Comparison of ENCODE assay signal across 8 mouse cellular contexts in the genomic region with DNA sequence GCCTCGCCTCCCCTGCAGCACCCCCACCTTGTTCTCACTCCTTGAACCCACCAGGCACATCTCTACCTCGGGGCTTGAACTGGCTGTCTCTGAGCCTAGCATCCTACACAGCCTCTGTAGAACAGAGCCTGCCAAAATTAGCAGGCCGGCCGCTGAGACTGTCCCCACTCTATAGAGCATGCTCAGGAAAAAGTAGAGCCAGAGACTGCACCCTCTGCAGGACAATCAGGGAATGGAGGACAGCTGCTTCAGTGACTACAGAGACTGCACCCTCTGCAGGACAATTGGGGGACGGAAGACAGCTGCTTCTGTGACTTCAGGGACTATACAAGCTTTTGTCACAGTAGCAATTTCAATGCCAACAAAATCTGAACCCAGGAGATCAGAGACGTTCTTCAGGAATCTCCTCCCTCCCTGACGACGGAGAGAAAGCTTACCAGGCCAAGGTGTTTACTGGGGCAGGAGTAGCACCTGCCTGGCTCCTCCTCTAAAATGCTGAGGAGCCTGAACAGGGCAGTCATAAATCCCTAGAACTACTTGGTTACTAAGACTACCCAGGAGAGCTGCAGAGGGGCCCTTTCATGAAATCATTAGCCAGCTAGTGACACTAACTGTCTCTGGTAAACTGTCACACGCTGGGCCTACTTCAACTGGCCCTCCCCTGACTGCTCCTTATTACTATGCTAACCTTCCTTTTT. TPM values are rescaled to one million over a fixed set of nuclear protein-coding genes. Genes with fewer than 3 reads are reported as not detected.
DNase-seq lines count a peak whose midpoint lies in the region; ATAC-seq and TF ChIP-seq lines count a peak whose summit lies in the region.

No protein-coding gene starts in this region.

- no peaks in the 10 kb centered on the region for H3K27me3 ChIP-seq in heart, embryonic 15.5 days
- H3K27me3 ChIP-seq in liver, embryonic 12.5 days (replicated peaks) = no peaks in the 10 kb centered on the region
- H3K27me3 ChIP-seq in neural tube, embryonic 11.5 days (ENCODE audit: control insufficient read depth, insufficient read depth, low read length) = no peaks in the 10 kb centered on the region
- H3K27me3 ChIP-seq in stomach, embryonic 16.5 days (ENCODE audit: control insufficient read depth, insufficient read depth, low read length) = no peaks in the 10 kb centered on the region

- H3K4me2 ChIP-seq in heart, embryonic 15.5 days = no peak overlapping the region
- no peak overlapping the region for H3K4me2 ChIP-seq in liver, embryonic 12.5 days
- no peak overlapping the region for H3K4me2 ChIP-seq in neural tube, embryonic 11.5 days (ENCODE audit: low read depth)
- no peak overlapping the region for H3K4me2 ChIP-seq in stomach, embryonic 16.5 days (ENCODE audit: low read depth, low read length)

- H3K9me3 ChIP-seq in heart, embryonic 15.5 days (replicated peaks) = no peaks in the 10 kb centered on the region
- H3K9me3 ChIP-seq in liver, embryonic 12.5 days (replicated peaks) = peaks cover 8% of the 10 kb centered on the region
- no peaks in the 10 kb centered on the region for H3K9me3 ChIP-seq in neural tube, embryonic 11.5 days (ENCODE audit: control insufficient read depth, low read length)
- H3K9me3 ChIP-seq in stomach, embryonic 16.5 days (replicated peaks; ENCODE audit: control insufficient read depth, low read length) = peaks cover 5% of the 10 kb centered on the region

- no peak overlapping the region for H3K9ac ChIP-seq in heart, embryonic 15.5 days
- H3K9ac ChIP-seq in liver, embryonic 12.5 days = no peak overlapping the region
- H3K9ac ChIP-seq in neural tube, embryonic 11.5 days (ENCODE audit: low read length) = no peak overlapping the region
- H3K9ac ChIP-seq in stomach, embryonic 16.5 days (ENCODE audit: low read length) = 0 out of 2 replicates have a peak overlapping the region, but pooled peaks have one; percentile 0

- H3K27ac ChIP-seq in bone marrow macrophage, adult 2 months (ENCODE audit: insufficient read depth, low read depth, low read length) = no peak overlapping the region
- no peak overlapping the region for H3K27ac ChIP-seq in heart, embryonic 15.5 days
- no peak overlapping the region for H3K27ac ChIP-seq in liver, embryonic 12.5 days
- H3K27ac ChIP-seq in neural tube, embryonic 11.5 days (ENCODE audit: low read depth, low read length) = no peak overlapping the region
- H3K27ac ChIP-seq in stomach, embryonic 16.5 days (ENCODE audit: low read length) = no peak overlapping the region

- no peak overlapping the region for H3K4me3 ChIP-seq in bone marrow macrophage, adult 2 months (ENCODE audit: insufficient read depth, low read length)
- no peak overlapping the region for H3K4me3 ChIP-seq in heart, embryonic 15.5 days
- H3K4me3 ChIP-seq in liver, embryonic 12.5 days = no peak overlapping the region
- H3K4me3 ChIP-seq in neural tube, embryonic 11.5 days (ENCODE audit: low read depth, low read length) = no peak overlapping the region
- no peak overlapping the region for H3K4me3 ChIP-seq in stomach, embryonic 16.5 days (replicated peaks; ENCODE audit: low read length)

- WGBS in heart, embryonic 15.5 days = 34% methylated on average over 9 of the region's 9 CpGs
- 49% methylated on average over 9 of the region's 9 CpGs for WGBS in liver, embryonic 12.5 days (ENCODE audit: insufficient replicate concordance)
- 26% methylated on average over 9 of the region's 9 CpGs for WGBS in neural tube, embryonic 11.5 days
- 38% methylated on average over 9 of the region's 9 CpGs for WGBS in stomach, embryonic 16.5 days

- peaks cover 23% of the 10 kb centered on the region for H3K36me3 ChIP-seq in heart, embryonic 15.5 days
- peaks cover 62% of the 10 kb centered on the region for H3K36me3 ChIP-seq in liver, embryonic 12.5 days
- peaks cover 13% of the 10 kb centered on the region; the same call in 1 of the 2 replicates for H3K36me3 ChIP-seq in neural tube, embryonic 11.5 days (ENCODE audit: control insufficient read depth, insufficient read depth, low read length)
- H3K36me3 ChIP-seq in stomach, embryonic 16.5 days (ENCODE audit: control insufficient read depth, insufficient read depth, low read length) = peaks cover 17% of the 10 kb centered on the region

- peak; percentile 50; the same call in 1 of the 2 replicates for TF ChIP-seq CTCF in bone marrow macrophage, adult 2 months (IDR thresholded peaks at IDR 0.05; ENCODE audit: low read depth, low read length)

- no peak for TF ChIP-seq POLR2A in bone marrow macrophage, adult 2 months (IDR thresholded peaks at IDR 0.05; ENCODE audit: borderline replicate concordance, low read depth, low read length)

- DNase-seq in B cell, adult 2 months = peak; percentile 49 to 59
- DNase-seq in kidney, postnatal 14 days = peak; percentile 78
- DNase-seq in neural tube, embryonic 11.5 days (ENCODE audit: low spot score) = peak; percentile 80

- 0 out of 2 replicates have a peak, but pooled peaks have one; percentile 36 for ATAC-seq in erythroblast, adult 5-6 weeks (replicated peaks; ENCODE audit: low FRiP score, poor library complexity, severe bottlenecking)
- ATAC-seq in heart, embryonic 15.5 days (replicated peaks; ENCODE audit: insufficient number of reproducible peaks, insufficient read depth, low FRiP score, low read depth) = peak; percentile 80
- ATAC-seq in liver, embryonic 12.5 days = peak; percentile 46
- peak; percentile 55; the same call in 1 of the 2 replicates for ATAC-seq in neural tube, embryonic 11.5 days (ENCODE audit: insufficient read depth, low FRiP score, low TSS enrichment)
- ATAC-seq in stomach, embryonic 16.5 days (ENCODE audit: insufficient read depth, low FRiP score) = peak; percentile 60; the same call in 1 of the 2 replicates

- H3K4me1 ChIP-seq in bone marrow macrophage, adult 2 months (ENCODE audit: control insufficient read depth, insufficient read depth, low read length) = peaks cover 8% of the 10 kb centered on the region
- H3K4me1 ChIP-seq in heart, embryonic 15.5 days (replicated peaks) = peaks cover 5% of the 10 kb centered on the region
- peaks cover 17% of the 10 kb centered on the region; the same call in 1 of the 2 replicates for H3K4me1 ChIP-seq in liver, embryonic 12.5 days
- H3K4me1 ChIP-seq in neural tube, embryonic 11.5 days (ENCODE audit: control insufficient read depth, insufficient read depth, low read length) = no peaks in the 10 kb centered on the region
- H3K4me1 ChIP-seq in stomach, embryonic 16.5 days (ENCODE audit: control insufficient read depth, insufficient read depth, low read length) = peaks cover 20% of the 10 kb centered on the region; the same call in 1 of the 2 replicates

RNA-seq across cellular contexts. Expression of gene Spdef, which starts 33.0 kb away (rescaled TPM):
- polyA plus RNA-seq in bone marrow macrophage, adult 2 months (2012; ENCODE audit: insufficient read depth, insufficient read length, missing spikeins) = not detected in 2 replicates
- not detected in 2 replicates for total RNA-seq in erythroblast, adult 5-6 weeks (2015; ENCODE audit: low replicate concordance)
- not detected in 2 replicates for total RNA-seq in erythroblast, adult 5-6 weeks (2017; ENCODE audit: low replicate concordance)
- 0.25 and 0.28 TPM in 2 replicates for polyA plus RNA-seq in heart, embryonic 15.5 days (2015; fragmentation: Nextera tagmentation; extraction: Ambion mirVana)
- not detected in 2 replicates for polyA plus RNA-seq in liver, embryonic 12.5 days (2016; fragmentation: Nextera tagmentation; extraction: Ambion mirVana)
- polyA plus RNA-seq in neural tube, embryonic 11.5 days (2014; fragmentation: Nextera tagmentation; extraction: Ambion mirVana) = not detected in 2 replicates
- 22.5 and 28.4 TPM in 2 replicates for polyA plus RNA-seq in stomach, embryonic 16.5 days (2015; fragmentation: Nextera tagmentation; extraction: Ambion mirVana)

RNA-seq across cellular contexts. Expression of gene D17Wsu92e, which starts 58.7 kb away (rescaled TPM):
- 75.8 and 81.8 TPM in 2 replicates for polyA plus RNA-seq in bone marrow macrophage, adult 2 months (2012; ENCODE audit: insufficient read depth, insufficient read length, missing spikeins)
- total RNA-seq in erythroblast, adult 5-6 weeks (2015; ENCODE audit: low replicate concordance) = 63.8 and 80.7 TPM in 2 replicates
- total RNA-seq in erythroblast, adult 5-6 weeks (2017; ENCODE audit: low replicate concordance) = 193 and 216 TPM in 2 replicates
- 11.9 and 14.1 TPM in 2 replicates for polyA plus RNA-seq in heart, embryonic 15.5 days (2015; fragmentation: Nextera tagmentation; extraction: Ambion mirVana)
- 17.1 and 19.5 TPM in 2 replicates for polyA plus RNA-seq in liver, embryonic 12.5 days (2016; fragmentation: Nextera tagmentation; extraction: Ambion mirVana)
- 12.6 and 14.1 TPM in 2 replicates for polyA plus RNA-seq in neural tube, embryonic 11.5 days (2014; fragmentation: Nextera tagmentation; extraction: Ambion mirVana)
- 21.2 and 23.3 TPM in 2 replicates for polyA plus RNA-seq in stomach, embryonic 16.5 days (2015; fragmentation: Nextera tagmentation; extraction: Ambion mirVana)

Comparison
In these comparisons a context has a peak if more than half of its experiments do, and no peak if none do; other contexts are left out.
1. RNA of gene Spdef, which starts 33.0 kb away (polyA plus RNA-seq): 22.5 to 28.4 TPM in stomach, embryonic 16.5 days; 0.25 to 0.28 TPM in heart, embryonic 15.5 days, not detected in neural tube, embryonic 11.5 days, not detected in bone marrow macrophage, adult 2 months and not detected in liver, embryonic 12.5 days; every median in the first group is over 10 times any median in the second.
2. Peak in every context shown above with its lines, with median percentiles within 50 percentile points of each other: DNase-seq and ATAC-seq.